Mouse (Mus musculus): ENCODE measurements at regions not wholly inside any gene's neighbourhood (a gene's known extent, or its start where the extent isn't known, plus 50 kb on each side); places are given as distances from the start of the nearest gene placed in this dataset.
A peak's percentile ranks its signal among the peaks of the same experiment; 100 is the strongest.
"Not testable (repeated sequence)": the region's sequence is repeated elsewhere in the genome, so short reads cannot be mapped to it uniquely, and the experiment has no call there.

DNA sequence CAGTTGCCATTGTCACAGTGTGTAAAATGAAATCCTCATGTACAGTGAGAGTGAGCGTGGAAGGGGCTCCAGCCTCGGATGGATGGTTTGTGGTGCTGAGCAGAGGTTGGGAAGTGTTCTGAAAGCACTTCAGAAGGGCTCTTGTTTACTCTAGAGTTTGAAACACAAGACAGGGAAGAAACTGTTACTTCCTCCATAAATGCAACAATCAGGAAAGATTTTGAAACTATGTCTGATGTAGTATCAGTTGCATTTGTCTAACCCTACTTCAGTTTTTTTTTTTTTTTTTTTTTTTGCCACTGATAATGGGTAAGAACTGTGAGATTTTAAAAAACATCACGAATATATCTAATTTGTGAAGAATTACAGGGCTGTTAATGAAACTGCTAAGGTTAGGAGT is 281.5 kb downstream of the Hace1 start:
- no peak for DNase-seq

DNA sequence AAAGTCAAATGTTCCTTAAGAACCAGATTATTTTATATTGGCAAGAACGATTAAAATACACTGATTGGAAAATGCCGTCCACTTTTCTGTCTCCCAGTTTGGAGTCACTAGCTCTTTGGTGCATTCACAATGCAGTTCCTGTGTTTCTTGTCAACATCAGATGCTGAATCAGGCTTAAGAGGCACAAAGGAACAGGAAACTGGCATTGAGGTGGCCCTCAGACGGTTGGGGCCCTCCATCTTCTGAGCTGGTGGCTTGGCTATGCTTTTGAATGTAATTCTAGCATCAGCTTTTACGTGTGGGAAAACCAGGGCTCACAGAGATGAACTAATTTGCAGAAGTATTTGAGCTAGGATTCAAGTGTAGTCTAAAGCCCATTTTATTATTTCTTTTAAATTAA is 282.3 kb downstream of the Hace1 start:
- no peak for DNase-seq

DNA sequence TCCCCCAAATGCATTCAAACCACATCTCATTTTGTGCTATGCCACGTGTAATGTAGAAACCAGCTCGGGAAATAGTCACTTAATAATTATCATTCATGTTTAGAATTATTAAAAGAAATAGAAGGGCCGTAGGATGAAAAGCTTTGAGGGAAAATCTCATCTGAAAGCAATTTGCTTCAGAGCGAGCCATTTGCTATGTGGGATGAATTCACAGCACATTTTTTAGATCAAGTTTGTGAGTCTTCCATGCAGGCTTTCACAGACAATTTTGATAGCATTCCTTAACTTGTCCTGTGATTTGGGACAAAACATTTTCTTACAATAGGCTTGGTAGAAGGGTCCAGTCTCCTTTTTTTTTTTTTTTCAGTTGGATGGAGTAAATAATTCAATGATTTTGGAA is 283.1 kb downstream of the Hace1 start:
- DNase-seq: no peak

DNA sequence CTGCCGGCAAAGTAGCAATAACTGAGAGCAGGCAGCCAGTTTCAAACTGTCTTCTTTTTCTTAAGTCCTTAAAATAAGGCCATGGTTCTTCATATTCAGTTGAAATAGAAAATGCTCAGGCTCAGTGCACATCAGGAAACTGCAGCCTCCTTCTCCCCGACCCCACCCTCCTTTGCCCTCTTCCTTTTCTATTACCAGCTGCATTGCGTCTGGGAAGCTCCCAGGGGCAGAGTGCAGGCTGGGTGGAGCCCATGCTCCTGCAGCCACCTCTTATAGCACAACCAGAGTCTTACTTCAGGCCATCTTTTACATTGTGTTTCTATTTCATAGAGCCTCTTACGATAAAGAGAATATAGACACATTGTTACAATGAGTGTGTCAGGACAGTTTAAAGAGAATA is 288.2 kb downstream of the Hace1 start:
- no peak for DNase-seq

DNA sequence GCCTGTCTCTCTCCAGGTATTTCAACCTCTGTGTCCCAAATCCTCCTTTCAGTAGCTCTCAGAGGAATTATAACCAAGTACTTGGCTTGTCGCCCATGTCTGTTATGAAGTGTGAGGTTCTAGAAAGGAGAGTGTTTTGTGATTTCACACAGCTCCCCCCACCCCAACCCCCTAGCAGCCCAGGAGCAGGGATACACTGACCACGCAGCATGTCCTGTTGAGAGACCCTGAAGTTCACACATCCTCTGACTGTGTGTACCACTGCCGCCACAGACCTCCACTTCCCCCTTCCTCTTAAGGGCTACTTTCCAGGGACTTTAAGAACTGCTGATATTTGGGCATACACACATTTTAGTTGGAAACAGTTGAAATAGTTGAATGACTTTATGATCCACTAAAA is 289.2 kb downstream of the Hace1 start:
- DNase-seq: no peak

DNA sequence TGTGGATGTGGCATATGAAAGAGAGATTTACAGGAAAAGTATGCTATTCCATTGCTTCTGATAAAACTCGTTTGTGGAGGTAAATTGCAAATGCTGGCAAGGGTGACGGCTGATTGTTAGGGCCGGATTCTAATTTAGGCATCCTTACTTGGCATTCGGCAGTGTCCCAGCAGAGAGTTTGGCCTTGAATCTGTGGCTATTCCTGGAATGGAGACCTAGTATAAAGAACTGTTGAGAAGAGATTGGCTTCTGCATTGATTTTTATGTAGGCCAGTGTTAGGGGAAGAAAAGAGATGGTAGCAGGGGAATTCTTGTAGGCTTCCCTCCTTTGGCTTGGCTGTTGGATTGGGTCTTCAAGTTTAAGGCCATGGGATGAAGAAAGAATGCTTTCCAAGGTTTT is 293.4 kb downstream of the Hace1 start:
- peak; percentile 54 for DNase-seq

DNA sequence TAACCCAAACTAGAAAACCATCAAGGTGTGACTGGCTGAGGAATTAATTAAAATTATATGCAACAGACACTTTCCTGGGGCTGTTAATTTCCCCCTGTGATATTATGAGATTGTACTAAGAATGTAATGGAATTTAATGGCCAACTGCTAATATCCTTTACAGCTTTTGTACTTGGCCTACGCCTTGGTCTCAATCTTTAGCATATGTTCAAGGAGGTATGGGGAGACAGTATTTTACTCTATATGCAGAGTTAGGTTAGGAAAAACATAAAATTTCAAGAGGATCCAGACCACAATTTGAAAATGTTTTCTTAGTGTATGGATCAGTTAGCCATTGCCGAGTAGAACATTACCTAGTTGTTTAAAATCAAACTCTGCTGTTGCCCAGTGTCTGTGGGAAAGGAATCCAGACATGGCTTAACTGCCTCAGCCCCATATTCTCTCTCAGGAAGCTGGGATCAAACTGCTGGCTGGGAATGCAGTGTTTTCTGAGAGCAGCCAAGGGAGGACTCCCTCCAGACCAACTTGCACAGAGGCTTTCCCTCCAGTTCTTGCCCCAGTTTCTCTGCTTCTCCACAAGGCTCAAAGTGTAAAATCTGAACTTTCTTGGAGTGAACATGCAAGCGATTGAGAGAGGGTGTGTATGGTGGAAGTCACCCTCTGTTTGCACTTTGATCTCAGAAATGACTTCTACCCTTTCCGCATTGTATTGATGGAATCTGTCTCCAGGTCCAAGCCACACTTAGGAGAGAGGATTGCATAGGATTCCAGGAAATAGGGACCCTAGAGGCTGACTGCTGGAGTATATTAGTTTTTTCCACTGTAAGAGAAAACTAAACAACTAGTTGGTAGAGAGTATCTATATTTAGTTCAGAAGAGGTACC is 294.6 kb downstream of the Hace1 start:
- no peak for DNase-seq

DNA sequence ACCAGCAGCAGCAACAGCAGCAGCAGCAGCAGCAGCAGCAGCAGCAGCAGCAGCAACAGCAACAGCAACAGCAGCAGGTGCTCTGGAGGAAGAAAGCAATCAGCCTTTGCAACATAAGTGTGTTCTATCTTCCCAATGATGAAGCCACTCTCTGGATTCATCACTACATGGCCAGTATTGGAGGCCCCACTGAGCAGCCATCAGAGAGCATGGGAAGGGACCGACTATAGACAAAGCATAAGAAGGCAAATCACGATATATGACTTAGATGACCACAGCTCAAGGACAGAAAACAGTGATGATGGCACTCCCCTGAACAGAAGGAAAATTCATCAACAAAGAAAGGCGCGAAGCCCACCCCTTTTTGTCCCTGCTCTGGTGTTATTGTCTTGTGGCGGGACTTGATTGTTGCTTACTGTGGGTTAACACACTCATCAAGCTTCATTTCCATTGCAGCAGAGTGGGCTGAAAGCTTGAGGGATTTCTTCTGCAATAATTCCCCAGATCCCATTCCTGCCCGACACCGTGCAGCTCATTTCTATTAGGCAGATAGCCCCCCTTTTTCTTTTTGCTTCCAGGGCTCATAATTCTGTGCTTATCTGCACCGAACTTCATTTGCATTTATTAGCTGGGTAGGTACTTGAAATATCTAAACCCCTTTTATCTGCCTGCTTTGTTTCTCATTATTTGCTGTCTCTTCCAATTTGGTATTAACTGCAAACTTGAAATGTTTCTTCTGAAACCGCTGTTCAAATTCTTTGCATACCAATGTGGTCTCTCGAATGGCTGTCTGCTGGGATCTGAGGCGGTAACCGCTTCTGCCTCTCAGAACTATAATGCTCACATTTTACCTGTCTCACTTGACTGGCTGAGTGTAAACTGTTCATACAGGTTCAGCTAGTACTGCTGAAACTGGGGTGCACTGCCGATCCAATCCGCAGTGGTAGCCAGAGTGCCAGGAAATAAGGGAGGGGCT is 296.5 kb downstream of the Hace1 start:
- DNase-seq: no peak

DNA sequence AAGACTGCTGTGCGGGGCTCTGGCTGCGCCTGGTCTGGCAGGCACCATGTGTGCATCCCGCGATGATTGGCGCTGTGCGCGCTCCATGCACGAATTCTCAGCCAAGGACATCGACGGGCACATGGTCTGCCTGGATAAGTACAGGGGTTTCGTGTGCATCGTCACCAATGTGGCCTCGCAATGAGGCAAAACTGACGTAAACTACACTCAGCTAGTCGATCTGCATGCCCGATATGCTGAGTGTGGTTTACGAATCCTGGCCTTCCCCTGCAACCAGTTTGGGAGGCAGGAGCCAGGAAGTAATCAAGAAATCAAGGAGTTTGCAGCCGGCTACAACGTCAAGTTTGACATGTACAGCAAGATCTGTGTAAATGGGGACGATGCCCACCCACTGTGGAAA is 297.7 kb downstream of the Hace1 start:
- DNase-seq: not testable (repeated sequence)

DNA sequence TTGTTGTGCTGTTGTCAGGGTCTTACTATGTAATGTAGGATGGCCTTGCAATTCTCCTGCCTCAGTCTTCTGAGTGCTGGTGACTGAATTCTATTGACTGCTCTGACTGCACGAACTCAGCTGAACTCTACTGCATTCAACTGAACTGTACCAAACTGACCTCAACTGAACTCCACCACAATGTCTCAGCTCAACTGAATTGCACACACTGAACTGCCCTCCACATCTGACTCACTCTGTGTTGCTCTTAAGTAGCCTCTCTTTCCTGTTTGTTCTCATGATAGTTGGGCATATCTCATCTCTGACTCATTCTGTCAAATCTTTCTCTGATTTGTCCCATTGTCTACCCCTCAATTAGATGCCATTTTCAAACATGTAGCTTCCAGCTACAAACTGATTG is 306.1 kb downstream of the Hace1 start:
- no peak for DNase-seq

DNA sequence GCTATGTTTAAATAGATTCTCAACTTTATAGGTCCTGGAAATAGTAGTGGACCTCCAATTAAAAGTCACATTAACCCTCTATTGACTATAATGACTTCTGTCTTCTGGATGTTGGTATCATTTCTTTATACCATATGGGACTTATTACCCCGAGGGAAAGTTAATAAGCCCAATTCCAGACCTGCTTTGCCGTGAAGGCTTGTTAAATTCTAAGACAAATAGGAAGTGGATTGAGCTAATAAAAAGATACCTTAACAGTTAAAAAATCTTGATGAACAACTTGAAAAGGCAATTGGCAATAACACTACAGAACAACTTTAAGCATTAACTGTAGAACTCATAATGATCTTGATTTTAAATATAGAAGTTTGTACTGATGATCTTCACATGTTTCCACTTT is 309.0 kb downstream of the Hace1 start:
- no peak for DNase-seq

DNA sequence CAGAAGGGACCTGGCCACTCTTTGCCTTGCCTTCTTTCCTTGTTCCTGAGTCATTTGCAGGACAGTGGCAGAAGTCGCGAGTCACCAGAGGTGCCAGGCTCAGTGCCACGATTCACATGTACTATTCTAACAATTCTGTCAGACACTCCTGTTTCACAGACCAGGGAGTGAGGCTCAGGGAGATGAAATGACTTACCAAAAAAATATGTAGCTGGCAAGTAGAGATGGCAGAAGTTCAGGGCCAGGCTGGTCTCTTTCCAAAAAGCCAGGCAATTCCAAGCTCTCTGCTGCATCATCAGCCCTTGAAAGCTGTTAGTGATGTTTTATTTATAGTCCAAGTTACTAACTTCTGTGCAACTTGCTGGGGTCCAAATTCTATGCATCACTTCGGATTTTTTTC is 311.2 kb downstream of the Hace1 start:
- no peak for DNase-seq

DNA sequence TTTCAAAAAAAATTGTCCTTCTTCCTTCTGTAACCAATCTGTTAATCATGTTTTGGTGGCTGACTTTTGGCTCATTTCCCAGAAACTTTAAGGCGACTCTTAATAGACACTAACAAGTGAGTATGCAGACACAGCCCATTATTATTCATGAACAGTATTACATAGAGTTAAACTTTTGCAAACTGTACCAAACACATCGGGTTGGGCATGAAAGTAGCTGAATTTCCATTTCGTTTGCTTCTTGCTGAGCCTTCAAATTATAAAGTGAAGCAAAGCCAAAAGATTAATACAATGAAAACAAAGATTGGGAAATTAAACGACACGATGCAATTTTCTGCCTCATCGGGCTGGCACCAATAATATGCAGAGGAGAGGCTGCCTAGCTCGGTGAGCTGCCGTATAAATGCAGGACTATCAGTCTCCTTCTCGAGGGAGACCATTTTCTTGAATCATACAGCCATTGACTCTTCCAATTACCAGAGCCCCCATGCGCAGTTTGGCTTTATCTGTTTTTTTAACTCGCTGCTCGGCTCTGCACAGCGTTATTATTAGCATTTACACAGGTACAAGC is 311.8 kb downstream of the Hace1 start:
- no peak for DNase-seq

DNA sequence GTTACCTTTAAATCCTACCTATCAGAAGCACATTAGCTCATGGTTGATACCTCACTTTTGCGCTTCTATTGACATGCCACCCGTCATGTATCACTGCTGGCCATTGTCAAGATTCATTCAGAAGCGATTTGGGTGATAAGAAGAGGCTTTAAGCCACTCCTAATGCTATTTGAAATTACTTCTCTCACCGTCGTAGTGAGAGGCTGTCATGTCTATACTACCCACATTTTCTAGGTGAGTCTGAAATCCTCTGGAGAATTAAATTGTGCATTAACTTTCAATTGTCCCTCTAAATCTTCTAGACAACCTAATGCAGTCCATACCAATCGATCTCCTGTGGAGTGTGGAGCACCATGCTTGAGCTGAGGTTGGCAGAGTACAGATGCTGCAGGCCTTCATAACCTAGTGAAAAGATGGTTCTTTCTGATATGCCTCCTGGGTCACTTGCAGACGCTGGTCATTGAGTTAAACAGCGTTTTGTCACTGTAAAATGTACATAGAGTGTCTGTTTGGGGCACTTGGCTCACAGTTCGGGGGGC is 312.5 kb downstream of the Hace1 start:
- no peak for DNase-seq

DNA sequence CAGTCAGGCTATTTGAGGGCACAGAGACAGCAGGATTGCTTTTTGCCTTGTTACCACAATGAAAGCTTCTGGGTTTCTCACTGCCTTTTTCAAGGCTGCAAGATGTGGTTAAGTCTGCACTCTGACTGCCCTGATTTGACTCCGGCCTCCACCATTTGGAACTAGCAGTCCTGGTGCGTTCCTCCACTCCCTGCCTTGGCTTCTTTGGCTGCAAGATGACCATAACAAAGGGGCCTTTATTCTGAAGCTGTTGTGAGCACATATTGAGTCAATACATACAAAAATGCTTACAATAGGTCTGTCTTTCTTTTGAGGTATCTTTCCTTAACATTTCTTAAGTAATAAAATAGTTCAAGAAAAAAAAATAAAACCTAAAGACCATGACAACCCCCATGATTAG is 314.8 kb downstream of the Hace1 start:
- no peak for DNase-seq

DNA sequence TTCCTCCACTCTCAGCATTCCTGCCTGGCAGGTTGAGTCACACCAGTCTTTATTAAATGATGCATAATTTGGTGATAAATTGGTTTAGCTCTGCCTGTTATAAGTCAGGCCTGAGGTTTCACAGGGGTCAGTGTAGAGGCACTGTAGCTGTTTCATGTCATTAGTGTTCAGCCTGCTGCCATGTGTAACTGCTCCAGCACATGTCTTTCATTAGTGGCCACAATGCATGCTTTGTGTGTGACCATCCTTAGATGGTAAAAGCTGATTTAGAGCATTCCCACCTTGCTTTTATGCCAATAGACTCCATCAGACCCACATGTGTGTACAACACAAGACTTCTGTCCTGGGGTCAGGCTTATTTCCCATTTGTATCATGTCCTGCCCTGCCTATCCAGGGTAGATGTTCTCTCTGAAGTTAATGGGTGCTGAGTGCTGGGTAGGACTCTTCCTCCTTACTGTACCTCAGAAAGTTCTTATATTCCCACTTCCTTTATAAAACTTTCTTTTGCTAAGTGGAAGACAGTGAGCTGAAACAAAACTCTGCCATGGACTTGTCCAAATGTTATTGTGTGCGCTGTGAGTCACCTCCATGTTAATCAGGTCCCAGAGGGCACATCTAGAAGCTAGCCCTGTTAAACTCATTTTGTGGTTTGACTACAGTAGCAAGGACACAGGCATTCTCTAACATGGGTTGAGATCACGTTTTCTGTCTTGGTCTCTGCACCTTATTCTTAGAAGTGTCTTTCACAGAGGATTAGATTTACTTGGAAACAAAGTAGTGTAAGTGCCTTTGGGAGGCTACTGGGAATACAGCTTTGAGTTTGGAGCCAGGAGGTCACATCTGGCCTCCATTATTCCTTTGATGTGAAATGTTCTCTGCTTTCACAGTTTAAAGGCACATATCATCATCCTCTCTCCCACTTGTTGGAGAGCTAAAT is 316.5 kb downstream of the Hace1 start:
- DNase-seq: no peak

DNA sequence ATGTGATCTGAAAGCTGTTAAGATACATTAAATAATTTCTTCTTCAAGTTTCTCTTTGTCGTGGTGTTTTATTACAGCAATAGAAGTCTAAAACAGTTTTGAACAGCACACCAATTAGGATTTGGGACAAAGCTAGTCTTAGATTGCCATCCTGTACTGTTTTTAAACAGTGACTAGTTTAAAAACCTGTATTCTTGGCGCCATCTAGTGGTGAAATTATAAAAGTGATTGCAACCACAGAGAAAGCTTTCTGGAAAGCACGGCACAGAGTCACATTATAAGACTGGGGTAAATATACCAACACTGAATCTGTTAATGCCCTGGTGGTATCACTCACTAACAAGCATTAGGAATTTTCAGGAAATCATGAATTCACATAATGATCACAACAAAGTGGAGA is 339.3 kb downstream of the Hace1 start:
- DNase-seq: no peak

DNA sequence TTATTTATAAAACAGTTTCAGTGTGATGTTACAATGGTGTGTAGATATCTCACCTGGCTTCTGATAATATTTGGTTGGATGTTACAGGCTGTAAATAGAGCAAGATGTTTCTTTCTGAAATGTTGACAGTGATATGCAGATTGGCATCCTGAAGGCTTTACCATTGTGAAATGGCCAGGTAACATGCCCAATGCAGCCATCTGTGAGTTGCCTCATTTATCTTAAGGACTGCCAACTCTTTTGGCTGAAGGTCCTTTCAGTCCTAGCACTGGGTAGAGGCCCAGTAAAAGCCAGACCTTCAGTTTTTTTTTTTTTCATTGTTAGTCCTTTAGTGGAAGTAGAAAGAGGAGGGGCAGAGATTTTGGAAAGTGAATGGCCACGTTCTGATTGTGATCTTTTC is 348.1 kb downstream of the Hace1 start:
- peak; percentile 5 for DNase-seq

DNA sequence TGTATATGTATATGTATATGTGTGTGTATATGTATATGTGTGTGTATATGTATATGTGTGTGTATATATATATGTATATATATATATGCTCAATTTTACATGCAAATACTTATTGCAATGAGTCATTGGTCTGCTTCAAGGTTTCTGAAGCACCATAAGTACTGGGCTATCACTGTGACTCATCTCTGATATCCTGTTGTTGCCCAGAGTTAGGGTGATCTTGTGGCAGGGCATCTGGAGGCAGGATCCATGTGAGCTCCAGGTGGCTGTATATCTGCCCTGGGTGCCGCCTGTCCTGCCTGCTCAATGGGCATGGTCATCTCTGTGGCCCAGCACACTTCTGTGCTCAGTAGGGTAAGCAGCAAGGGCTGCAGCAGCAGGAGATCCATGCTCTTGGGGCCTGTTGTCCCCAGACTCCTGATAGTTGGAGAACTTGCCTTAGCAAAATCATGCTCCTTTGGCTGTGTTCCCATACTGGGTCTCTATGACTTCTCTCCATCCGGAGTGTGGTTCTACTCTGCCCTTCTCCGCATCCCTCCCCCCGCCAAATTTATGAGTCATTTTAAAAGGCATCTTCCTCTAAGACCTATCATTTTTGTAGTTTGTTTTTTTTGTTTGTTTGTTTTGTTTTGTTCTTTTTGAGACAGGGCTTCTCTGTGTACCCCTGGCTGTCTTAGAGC is 356.1 kb downstream of the Hace1 start:
- DNase-seq: no peak

DNA sequence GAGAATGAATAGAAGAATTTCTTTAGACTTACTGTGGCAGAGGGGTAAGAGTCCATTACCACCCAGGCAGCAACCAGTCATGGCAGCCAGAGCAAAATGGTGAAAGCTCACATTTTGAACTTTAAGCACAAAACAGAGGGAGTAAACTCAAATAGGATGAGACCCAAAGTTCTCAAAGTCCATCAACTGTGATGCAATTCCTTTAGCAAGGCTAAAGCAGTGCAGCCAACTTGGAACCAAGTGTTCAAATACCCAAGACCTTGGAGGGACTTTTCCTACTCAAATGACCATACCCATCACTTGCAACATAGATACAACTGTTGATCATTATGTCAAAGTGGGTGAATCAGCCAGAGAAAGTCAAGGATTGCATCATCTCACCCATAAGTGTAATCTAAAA is 380.1 kb downstream of the Hace1 start:
- no peak for DNase-seq

DNA sequence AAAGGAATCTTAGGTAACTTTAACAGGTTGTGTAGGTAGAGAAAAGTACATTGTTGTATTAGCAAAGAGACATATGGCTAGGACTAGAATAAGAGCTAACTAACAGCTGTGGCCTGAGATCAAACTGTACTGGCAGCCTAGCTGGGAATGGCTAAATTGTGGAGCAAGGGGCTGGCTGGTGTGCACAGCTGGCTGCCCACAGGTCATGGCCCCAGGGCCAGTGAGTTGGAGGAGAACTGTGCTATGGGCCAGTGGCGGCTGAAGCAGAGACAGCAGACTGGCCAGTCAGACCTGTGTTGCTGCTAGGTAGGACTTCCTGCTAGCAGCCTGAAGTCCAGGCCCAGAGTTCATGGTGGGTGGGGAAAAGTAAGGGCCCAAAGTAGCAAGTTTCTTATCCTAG is 394.6 kb downstream of the Hace1 start:
- no peak for DNase-seq

Measured in cerebellum, adult 9-11 months (tissue).